9 mouse cellular contexts compared by ENCODE assay signal in the genomic region with DNA sequence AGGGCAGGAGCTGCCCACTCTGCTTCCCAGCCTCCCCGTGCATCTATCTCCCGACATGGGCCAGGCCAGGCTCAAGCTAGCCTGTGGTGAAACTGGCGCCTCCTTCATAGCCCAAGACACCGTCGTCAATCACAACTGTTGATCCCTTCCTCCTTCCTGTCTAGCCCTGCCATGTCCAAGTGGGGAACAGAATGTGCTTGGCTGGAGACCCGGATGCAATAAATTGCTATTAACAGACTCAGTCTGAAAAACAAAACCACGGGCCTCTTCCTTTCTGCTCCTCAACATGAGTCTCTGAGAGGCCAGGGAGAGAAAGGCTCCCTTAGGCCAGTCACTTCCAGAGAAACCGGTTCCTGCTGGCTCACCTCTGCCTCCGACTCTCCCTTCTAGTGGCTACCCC. TPM values are rescaled to one million over a fixed set of nuclear protein-coding genes. Genes with fewer than 3 reads are reported as not detected.
A peak's percentile ranks its signal among the peaks of the same experiment; 100 is the strongest.
DNase-seq lines count a peak whose midpoint lies in the region; ATAC-seq and TF ChIP-seq lines count a peak whose summit lies in the region.
"Had no signal": no experiment of that assay in that cellular context is flagged by ENCODE, and none has a peak within 500 bp of the region (broad histone marks: within the 10 kb centered on the region; RNA-seq: fewer than 3 reads in every experiment).

No protein-coding gene starts in this region.

- TF ChIP-seq POLR2A in heart, adult 2 months (IDR thresholded peaks at IDR 0.05; ENCODE audit: insufficient read depth, low read depth, low read length), result no peak
- no peak for TF ChIP-seq POLR2A in small intestine, adult 2 months (IDR thresholded peaks at IDR 0.05; ENCODE audit: low read depth, low read length)
- TF ChIP-seq POLR2A in cerebellum, adult 2 months (IDR thresholded peaks at IDR 0.05; ENCODE audit: borderline replicate concordance, insufficient read depth, low read length), result no peak

- H3K4me1 ChIP-seq in heart, adult 2 months (ENCODE audit: control insufficient read depth, insufficient read depth, low read length), result peaks cover 37% of the 10 kb centered on the region
- H3K4me1 ChIP-seq in heart, embryonic 12.5 days (replicated peaks), result peaks cover 24% of the 10 kb centered on the region
- peaks cover 58% of the 10 kb centered on the region for H3K4me1 ChIP-seq in intestine, embryonic 14.5 days (replicated peaks; ENCODE audit: control insufficient read depth, insufficient read depth, low read length)
- H3K4me1 ChIP-seq in small intestine, adult 2 months (ENCODE audit: control insufficient read depth, insufficient read depth, insufficient read length, low read length), result peaks cover 53% of the 10 kb centered on the region
- H3K4me1 ChIP-seq in cerebellum, adult 2 months (ENCODE audit: control insufficient read depth, insufficient read depth, low read length), result peaks cover 4% of the 10 kb centered on the region

- WGBS in heart, adult 2 months, result 47% methylated on average over 9 of the region's 9 CpGs
- 70% methylated on average over 9 of the region's 9 CpGs for WGBS in heart, embryonic 12.5 days
- WGBS in intestine, embryonic 14.5 days, result 32% methylated on average over 9 of the region's 9 CpGs
- WGBS in small intestine, adult 2 months, result 47% methylated on average over 9 of the region's 9 CpGs
- 67% methylated on average over 9 of the region's 9 CpGs for WGBS in cerebellum, adult 2 months

- H3K79me2 ChIP-seq in heart, adult 2 months (replicated peaks; ENCODE audit: control insufficient read depth, insufficient read depth, low read length), result peaks cover 9% of the 10 kb centered on the region

- peak overlapping the region; percentile 49 for H3K9ac ChIP-seq in heart, adult 2 months (ENCODE audit: low read depth, low read length)
- H3K9ac ChIP-seq in heart, embryonic 12.5 days, result no peak overlapping the region
- H3K9ac ChIP-seq in intestine, embryonic 14.5 days (ENCODE audit: low read length), result no peak overlapping the region
- H3K9ac ChIP-seq: embryonic facial prominence, embryonic 12.5 days had no signal

- no peak overlapping the region for H3K4me3 ChIP-seq in heart, adult 2 months
- H3K4me3 ChIP-seq in heart, embryonic 12.5 days, result no peak overlapping the region
- H3K4me3 ChIP-seq in intestine, embryonic 14.5 days (ENCODE audit: low read depth, low read length), result no peak overlapping the region
- no peak overlapping the region for H3K4me3 ChIP-seq in small intestine, adult 2 months (ENCODE audit: low read depth, low read length)
- H3K4me3 ChIP-seq in cerebellum, adult 2 months (replicated peaks; ENCODE audit: insufficient read depth, low read depth, low read length), result no peak overlapping the region
- H3K4me3 ChIP-seq: embryonic facial prominence, embryonic 12.5 days had no signal

- H3K27ac ChIP-seq in heart, adult 2 months, result peak overlapping the region; percentile 38
- H3K27ac ChIP-seq in heart, embryonic 12.5 days (ENCODE audit: poor library complexity, severe bottlenecking), result no peak overlapping the region
- H3K27ac ChIP-seq in intestine, embryonic 14.5 days (ENCODE audit: low read depth), result peak overlapping the region; percentile 24
- peak overlapping the region; percentile 44 for H3K27ac ChIP-seq in small intestine, adult 2 months (ENCODE audit: insufficient read depth, low read depth, low read length)
- H3K27ac ChIP-seq in cerebellum, adult 2 months (ENCODE audit: insufficient read depth, low read length), result no peak overlapping the region
- H3K27ac ChIP-seq: embryonic facial prominence, embryonic 12.5 days had no signal

- no peak overlapping the region for H3K4me2 ChIP-seq in heart, embryonic 12.5 days
- H3K4me2 ChIP-seq in intestine, embryonic 14.5 days (ENCODE audit: low read length), result peak overlapping the region; percentile 22; the same call in 1 of the 2 replicates
- H3K4me2 ChIP-seq: embryonic facial prominence, embryonic 12.5 days had no signal

- no peaks in the 10 kb centered on the region for H3K27me3 ChIP-seq in heart, adult 2 months (ENCODE audit: control insufficient read depth, insufficient read depth, low read length)
- H3K27me3 ChIP-seq in heart, embryonic 12.5 days (replicated peaks), result 0 out of 2 replicates have a peak, but pooled peaks cover 9% of the 10 kb centered on the region
- no peaks in the 10 kb centered on the region for H3K27me3 ChIP-seq in intestine, embryonic 14.5 days (replicated peaks; ENCODE audit: control insufficient read depth, insufficient read depth, low read length)
- no peaks in the 10 kb centered on the region for H3K27me3 ChIP-seq in small intestine, adult 2 months (ENCODE audit: control insufficient read depth, insufficient read depth, low read length)
- H3K27me3 ChIP-seq in cerebellum, adult 2 months (ENCODE audit: control insufficient read depth, insufficient read depth, low read length), result no peaks in the 10 kb centered on the region
- H3K27me3 ChIP-seq: embryonic facial prominence, embryonic 12.5 days had no signal

- no peak for TF ChIP-seq CTCF in heart, adult 2 months (IDR thresholded peaks at IDR 0.05)
- TF ChIP-seq CTCF in small intestine, adult 2 months (IDR thresholded peaks at IDR 0.05; ENCODE audit: extremely low read depth, insufficient read length, insufficient replicate concordance, low read depth, low read length), result no peak
- no peak for TF ChIP-seq CTCF in cerebellum, adult 2 months (IDR thresholded peaks at IDR 0.05; ENCODE audit: borderline replicate concordance, insufficient read depth, low read depth, low read length)

- peak in 1 of 2 experiments; percentile 45 for DNase-seq in heart, adult 2 months
- no peak for DNase-seq in intestine, embryonic 14.5 days (ENCODE audit: low spot score)
- peak; percentile 71 for DNase-seq in kidney, postnatal 10 days
- DNase-seq in right cerebral cortex, postnatal 14 days, result no peak
- DNase-seq in cerebellum, adult 2 months, result no peak
- DNase-seq in frontal cortex, adult 2 months (ENCODE audit: extremely low spot score in 1 of 2, low spot score in 1 of 2), result no peak

- intact Hi-C loops in heart, adult 2 months (cut with DNase I), result loop anchor here (2.0 kb wide), 1 partner anchor 18 kb away; no protein-coding TSS in a partner anchor

- no peaks in the 10 kb centered on the region for H3K36me3 ChIP-seq in heart, adult 2 months (ENCODE audit: control insufficient read depth, insufficient read depth, low read length)
- H3K36me3 ChIP-seq in heart, embryonic 12.5 days, result no peaks in the 10 kb centered on the region
- no peaks in the 10 kb centered on the region for H3K36me3 ChIP-seq in intestine, embryonic 14.5 days (ENCODE audit: control insufficient read depth, insufficient read depth, low read length)
- no peaks in the 10 kb centered on the region for H3K36me3 ChIP-seq in small intestine, adult 2 months (ENCODE audit: control insufficient read depth, insufficient read depth, low read length)
- H3K36me3 ChIP-seq: embryonic facial prominence, embryonic 12.5 days had no signal

- H3K9me3 ChIP-seq in heart, embryonic 12.5 days (replicated peaks), result no peaks in the 10 kb centered on the region
- H3K9me3 ChIP-seq in intestine, embryonic 14.5 days (ENCODE audit: control insufficient read depth, low read length), result no peaks in the 10 kb centered on the region
- H3K9me3 ChIP-seq: embryonic facial prominence, embryonic 12.5 days had no signal

- TF ChIP-seq EP300 in heart, adult 2 months (IDR thresholded peaks at IDR 0.05; ENCODE audit: insufficient read depth, low read depth, low read length), result peak; percentile 72; the same call in 1 of the 2 replicates

- no peak for ATAC-seq in heart, embryonic 12.5 days (ENCODE audit: insufficient number of reproducible peaks, low FRiP score)
- ATAC-seq in intestine, embryonic 14.5 days (replicated peaks; ENCODE audit: low FRiP score, low TSS enrichment, low read depth), result peak; percentile 22; the same call in 1 of the 2 replicates

RNA-seq across cellular contexts. Expression of a gene that starts 11.2 kb away (rescaled TPM):
- total RNA-seq in heart, adult 2 months (2021), result 10 to 100 TPM; 15.3 to 16.2 TPM
- 24.7 and 28.5 TPM in 2 replicates for polyA plus RNA-seq in heart, adult 2 months (2012; rRNA removed)
- 6.6 and 6.8 TPM in 2 replicates for polyA plus RNA-seq in heart, embryonic 12.5 days (2016; fragmentation: Nextera tagmentation; extraction: Ambion mirVana)
- polyA plus RNA-seq in intestine, embryonic 14.5 days (2014; fragmentation: Nextera tagmentation; extraction: Ambion mirVana), result 12.1 and 12.3 TPM in 2 replicates
- polyA plus RNA-seq in small intestine, adult 2 months (2012; rRNA removed), result 46.7 and 189 TPM in 2 replicates
- polyA plus RNA-seq in cerebellum, adult 2 months (2012; rRNA removed), result 13.6 and 15.4 TPM in 2 replicates
- polyA plus RNA-seq in frontal cortex, adult 2 months (2012; rRNA removed), result 18.1 and 19.6 TPM in 2 replicates

RNA-seq across cellular contexts. Expression of a gene that starts 49.6 kb away (rescaled TPM):
- total RNA-seq in heart, adult 2 months (2021), result under 1 TPM; 0.29 to 0.93 TPM
- polyA plus RNA-seq in heart, adult 2 months (2012; rRNA removed), result 0.70 and 0.84 TPM in 2 replicates
- polyA plus RNA-seq in heart, embryonic 12.5 days (2016; fragmentation: Nextera tagmentation; extraction: Ambion mirVana), result 1.7 and 2.1 TPM in 2 replicates
- 3.7 and 4.6 TPM in 2 replicates for polyA plus RNA-seq in intestine, embryonic 14.5 days (2014; fragmentation: Nextera tagmentation; extraction: Ambion mirVana)
- 0.20 and 1.0 TPM in 2 replicates for polyA plus RNA-seq in small intestine, adult 2 months (2012; rRNA removed)
- 5.0 and 5.6 TPM in 2 replicates for polyA plus RNA-seq in cerebellum, adult 2 months (2012; rRNA removed)
- 7.8 and 8.6 TPM in 2 replicates for polyA plus RNA-seq in frontal cortex, adult 2 months (2012; rRNA removed)

Comparison
In these comparisons a context has a peak if more than half of its experiments do, and no peak if none do; other contexts are left out.
1. H3K27ac ChIP-seq: peak in heart, adult 2 months (single experiment), intestine, embryonic 14.5 days (single experiment) and small intestine, adult 2 months (single experiment); none in heart, embryonic 12.5 days (single experiment) and cerebellum, adult 2 months (single experiment).